Mouse (Mus musculus) layer of hippocampus, adult 9-11 months (tissue): ENCODE results near the gene Capn5.

Experiments used
- DNase-seq: peaks from one replicate; pipeline ENCODE4 v3.0.0; 2022

Gene Capn5

GRCm38 (mm10) chr7:98108636-98109430, 69.2 kb downstream of the Capn5 start:
- no peak for DNase-seq

GRCm38 (mm10) chr7:98106272-98106671, 71.8 kb downstream of the Capn5 start:
- no peak for DNase-seq

GRCm38 (mm10) chr7:98104481-98105435, 73.3 kb downstream of the Capn5 start:
- DNase-seq = no peak

- no peak for DNase-seq
These were observed 74.2 kb downstream of the Capn5 start for GRCm38 (mm10) chr7:98103942-98104292.

- DNase-seq = peak; percentile 80
These were observed 74.8 kb downstream of the Capn5 start for GRCm38 (mm10) chr7:98103002-98103941.

GRCm38 (mm10) chr7:98102488-98102887, 75.6 kb downstream of the Capn5 start:
- no peak for DNase-seq

GRCm38 (mm10) chr7:98097557-98097956, 80.5 kb downstream of the Capn5 start:
- DNase-seq = no peak

GRCm38 (mm10) chr7:98095852-98096251, 82.2 kb downstream of the Capn5 start:
- DNase-seq = no peak

GRCm38 (mm10) chr7:98086346-98086745, 91.7 kb downstream of the Capn5 start:
- no peak for DNase-seq

- DNase-seq = no peak
These were observed 92.8 kb downstream of the Capn5 start for GRCm38 (mm10) chr7:98085314-98085713.

- no peak for DNase-seq
These were observed 93.4 kb downstream of the Capn5 start for GRCm38 (mm10) chr7:98084541-98085293.

GRCm38 (mm10) chr7:98082376-98082775, 95.7 kb downstream of the Capn5 start:
- DNase-seq = no peak

- no peak for DNase-seq
These were observed 100.6 kb downstream of the Capn5 start for GRCm38 (mm10) chr7:98077453-98077852.

- peak; percentile 64 for DNase-seq
These were observed 106.5 kb downstream of the Capn5 start for GRCm38 (mm10) chr7:98071620-98072019.
